Mouse (Mus musculus): ENCODE measurements around the gene Itpr2.

Gene Itpr2

GRCm38 (mm10) chr6:146314304-146314703 lies 187.7 kb downstream of the Itpr2 start:
- CTCF ChIA-PET: no interaction called here

GRCm38 (mm10) chr6:146313396-146313795 lies 188.6 kb downstream of the Itpr2 start:
- CTCF ChIA-PET: no interaction called here

GRCm38 (mm10) chr6:146310210-146310609 lies 191.8 kb downstream of the Itpr2 start:
- CTCF ChIA-PET: interaction anchor here (1.1 kb wide), 1 partner anchor 9 kb away, joined by 7 read pairs; no protein-coding TSS in a partner anchor

DNA sequence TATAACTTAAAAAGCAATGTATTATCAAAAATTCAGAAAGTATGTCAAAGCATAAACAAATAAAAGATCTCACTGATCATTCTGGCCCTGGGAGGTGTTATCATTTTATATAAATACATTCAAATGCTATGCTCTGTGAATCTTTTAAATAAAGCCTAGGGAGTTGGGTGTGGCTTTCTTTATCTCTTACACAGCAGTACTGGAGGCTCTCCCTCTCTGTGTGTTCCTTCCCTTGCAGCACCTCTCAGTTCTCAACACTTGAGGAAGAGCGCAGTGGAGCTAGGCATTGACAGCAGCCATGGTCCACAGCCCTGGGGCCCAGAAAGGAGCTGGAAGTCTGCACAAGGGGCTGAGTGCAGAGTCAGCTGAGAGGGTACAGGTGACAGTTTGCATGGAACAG lies 192.7 kb downstream of the Itpr2 start:
- CTCF ChIA-PET: interaction anchor here (0.5 to 1.1 kb wide), 2 partner anchors 9 to 374 kb away, joined by 3 to 7 read pairs; no protein-coding TSS in a partner anchor

DNA sequence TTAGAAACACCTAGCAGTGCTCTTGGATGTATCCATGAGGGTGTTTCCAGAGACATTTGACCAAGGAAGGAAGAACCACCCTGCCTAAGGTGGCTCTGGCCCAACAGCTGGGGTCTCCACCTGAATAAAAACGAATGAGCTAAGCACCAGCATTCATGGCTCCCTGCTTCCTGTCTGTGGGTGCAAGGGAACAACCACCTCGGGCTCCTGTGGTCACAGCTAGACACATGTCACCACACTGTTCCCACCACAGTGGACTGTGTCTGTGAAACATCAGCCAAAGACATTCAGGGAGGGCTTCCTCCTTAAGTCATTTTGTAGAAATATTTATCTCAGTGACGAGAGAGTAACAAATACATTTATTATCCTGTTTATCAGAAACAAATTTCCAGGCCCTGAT lies 196.0 kb downstream of the Itpr2 start:
- CTCF ChIA-PET: no interaction called here

- CTCF ChIA-PET: no interaction called here
Measured at GRCm38 (mm10) chr6:146304088-146304487, 197.9 kb downstream of the Itpr2 start.

DNA sequence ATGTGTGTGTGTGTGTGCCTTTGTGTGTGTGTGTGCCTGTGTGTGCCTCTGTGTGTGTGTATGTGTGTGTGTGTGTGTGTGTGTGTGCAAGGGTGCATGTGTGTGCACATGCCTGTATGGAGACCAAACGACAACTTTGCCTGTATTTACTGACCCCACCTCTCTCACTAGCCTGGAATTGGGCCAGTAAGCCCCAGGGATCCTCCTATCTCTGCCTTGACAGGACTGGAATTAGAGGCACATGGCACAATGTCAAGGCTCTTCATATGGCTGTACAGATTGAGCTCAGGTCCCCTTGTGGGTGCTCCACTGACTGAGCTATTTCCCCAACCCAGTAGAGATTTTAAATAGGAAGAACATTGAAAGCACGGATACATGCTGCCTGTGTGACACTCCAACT lies 198.7 kb downstream of the Itpr2 start:
- CTCF ChIA-PET: no interaction called here

DNA sequence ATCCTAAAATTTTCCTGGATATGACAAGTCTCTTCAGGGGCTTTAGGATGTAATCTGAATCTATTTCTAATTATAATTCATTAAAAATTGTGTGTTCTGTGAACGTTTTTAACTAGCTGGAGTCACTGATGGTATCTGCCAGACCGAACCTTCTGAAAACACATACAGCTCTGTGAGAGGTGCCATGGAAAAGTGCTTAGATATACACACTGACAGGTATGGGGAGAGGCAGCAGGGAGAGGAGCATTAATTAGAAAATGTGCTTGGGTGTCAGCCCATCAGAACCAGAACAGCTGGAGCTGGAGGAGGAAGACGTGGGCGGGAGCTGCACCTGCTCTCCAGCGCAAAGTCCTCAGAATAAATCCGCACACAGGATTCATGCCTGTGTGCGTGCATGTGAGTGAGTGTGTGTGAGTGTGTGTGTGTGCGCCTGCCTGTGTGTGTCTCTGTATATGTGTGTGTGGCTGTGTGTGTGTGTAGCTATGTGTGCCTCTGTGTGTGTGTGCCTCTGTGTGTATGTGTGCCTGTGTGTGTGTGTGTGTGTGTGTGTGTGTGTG lies 199.4 kb downstream of the Itpr2 start:
- CTCF ChIA-PET: no interaction called here

DNA sequence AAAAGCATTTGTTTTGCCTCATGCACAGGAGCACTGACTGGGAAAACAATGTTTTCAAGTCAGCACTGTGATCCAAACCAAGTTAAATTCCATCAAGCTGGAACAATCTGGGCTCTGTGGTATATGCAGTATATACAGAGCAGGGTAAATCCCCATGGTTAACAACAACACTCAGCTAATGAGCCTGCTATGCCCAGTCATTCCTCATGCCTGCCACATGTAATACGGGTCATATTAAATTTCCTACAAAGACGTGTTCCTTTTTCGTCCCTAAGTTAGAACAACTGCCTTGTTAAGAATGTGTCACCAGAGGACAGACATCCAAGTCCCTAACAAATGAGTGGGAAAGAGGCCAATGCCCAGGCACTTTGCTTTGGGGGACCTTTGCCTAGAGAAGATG lies 199.9 kb downstream of the Itpr2 start:
- CTCF ChIA-PET: no interaction called here

- CTCF ChIA-PET: interaction anchor here (1.3 kb wide), 1 partner anchor 9 kb away, joined by 7 read pairs; no protein-coding TSS in a partner anchor
Measured at GRCm38 (mm10) chr6:146300961-146301360, 201.1 kb downstream of the Itpr2 start.

GRCm38 (mm10) chr6:146298712-146299111 lies 203.3 kb downstream of the Itpr2 start:
- CTCF ChIA-PET: no interaction called here

DNA sequence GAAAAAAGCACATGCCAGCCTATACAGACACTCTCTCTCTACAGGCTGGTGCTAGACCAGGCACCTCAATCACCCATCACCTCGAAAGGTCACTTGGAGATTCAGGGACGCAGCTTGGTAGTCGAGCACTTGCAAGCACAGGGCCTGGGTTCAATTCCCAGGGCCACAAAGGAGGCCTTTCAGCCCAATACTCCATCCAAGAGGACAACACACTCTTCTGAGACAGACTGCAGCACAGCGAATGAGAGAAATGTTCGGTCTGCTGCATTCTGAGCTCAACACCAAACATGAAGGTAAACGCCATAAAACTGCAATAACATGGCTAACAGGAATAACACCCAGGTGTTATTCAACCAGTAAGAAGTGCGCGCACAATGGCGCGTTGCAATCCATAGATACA lies 211.0 kb downstream of the Itpr2 start:
- CTCF ChIA-PET: interaction anchor here (0.6 to 0.7 kb wide), 2 partner anchors 415 to 434 kb away, joined by 3 to 4 read pairs; no protein-coding TSS in a partner anchor

DNA sequence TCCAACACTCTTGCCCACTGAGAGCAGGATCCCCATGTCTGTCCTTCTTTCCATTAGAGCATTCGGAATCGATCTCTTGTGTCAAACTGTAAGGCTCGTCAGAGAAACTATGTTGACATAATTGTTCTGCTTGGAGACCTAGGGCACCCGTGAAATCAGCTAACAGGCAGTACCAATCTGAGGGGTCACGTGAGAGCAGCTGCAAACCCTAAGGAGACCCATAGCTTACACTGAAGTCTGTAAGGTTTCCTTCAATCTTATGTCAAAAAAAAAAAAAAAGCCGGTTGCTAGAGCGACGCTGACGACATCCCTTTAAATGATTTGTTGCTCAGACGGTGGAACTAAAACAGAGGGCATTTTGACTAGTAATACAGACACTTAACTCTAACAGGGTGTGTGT lies 212.2 kb downstream of the Itpr2 start:
- CTCF ChIA-PET: no interaction called here

DNA sequence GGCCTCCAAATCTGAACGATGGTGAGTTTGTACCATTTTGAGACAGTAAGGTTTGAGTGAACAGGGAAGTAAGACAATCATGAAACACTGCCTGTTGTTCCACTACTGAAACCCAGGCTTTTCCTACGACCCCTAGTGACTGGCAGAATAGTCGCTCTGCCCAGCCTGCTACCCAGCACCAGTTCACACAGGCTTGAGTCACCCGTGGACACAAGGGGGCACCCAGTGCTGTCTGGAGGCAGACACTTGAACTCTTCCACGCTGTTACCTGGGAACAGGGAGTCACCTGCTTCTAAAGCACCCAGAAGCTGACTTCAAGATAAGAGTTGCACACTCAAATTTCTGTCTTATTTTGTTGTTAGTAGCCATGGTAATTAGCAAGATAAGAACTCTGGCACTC lies 213.8 kb downstream of the Itpr2 start:
- CTCF ChIA-PET: no interaction called here

GRCm38 (mm10) chr6:146284921-146285565 lies 217.0 kb downstream of the Itpr2 start:
- CTCF ChIA-PET: no interaction called here

- CTCF ChIA-PET: interaction anchor here (0.7 kb wide), 1 partner anchor 35 kb away, joined by 3 read pairs; no protein-coding TSS in a partner anchor
Measured at GRCm38 (mm10) chr6:146283981-146284380, 218.0 kb downstream of the Itpr2 start.

- CTCF ChIA-PET: no interaction called here
Measured at GRCm38 (mm10) chr6:146282061-146282659, 219.9 kb downstream of the Itpr2 start.

GRCm38 (mm10) chr6:146281176-146281899 lies 220.7 kb downstream of the Itpr2 start:
- CTCF ChIA-PET: no interaction called here

- CTCF ChIA-PET: no interaction called here
Measured at GRCm38 (mm10) chr6:146273256-146273655, 228.8 kb downstream of the Itpr2 start.

DNA sequence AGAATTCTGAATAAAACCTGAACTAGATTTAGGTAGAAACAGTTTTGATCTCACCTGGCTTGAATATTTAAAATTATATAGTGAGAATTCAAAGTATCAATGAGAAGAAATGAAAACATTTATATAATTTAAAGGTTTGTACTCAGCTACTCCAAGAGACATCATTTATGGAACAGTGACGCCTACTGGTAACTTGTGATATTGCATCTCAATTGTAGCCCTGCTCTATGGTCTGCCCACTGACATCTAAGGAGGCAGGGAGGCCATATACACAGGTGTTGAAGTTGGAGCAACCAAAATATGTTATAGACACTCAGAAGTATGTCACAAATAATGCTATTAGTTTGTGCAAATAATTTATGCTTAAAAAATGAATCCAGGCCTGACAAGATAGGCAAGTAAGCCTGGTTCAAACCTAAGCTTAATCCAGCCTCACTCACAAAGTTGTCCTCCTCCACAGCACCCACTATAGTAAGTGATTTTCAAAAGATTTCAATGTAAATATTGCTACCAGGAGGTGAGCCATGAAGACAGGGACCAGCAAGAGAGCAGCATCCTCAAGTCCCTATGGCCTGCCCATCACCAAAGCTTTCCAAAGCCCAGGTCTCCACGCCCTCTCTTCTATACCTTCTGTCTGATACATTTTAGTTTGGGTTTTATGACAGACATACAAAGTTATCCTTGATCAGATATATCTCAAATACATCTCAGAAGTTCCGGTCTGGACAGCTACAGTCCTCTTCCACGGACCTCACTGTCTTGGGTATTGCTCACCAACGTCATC lies 229.6 kb downstream of the Itpr2 start:
- CTCF ChIA-PET: interaction anchor here (0.6 kb wide), 1 partner anchor 17 kb away, joined by 5 read pairs; no protein-coding TSS in a partner anchor

- CTCF ChIA-PET: no interaction called here
Measured at GRCm38 (mm10) chr6:146270776-146271533, 231.1 kb downstream of the Itpr2 start.

All from spleen, embryonic (tissue).